Mouse (Mus musculus): ENCODE measurements around the gene Ints11.

Ints11 gene

GRCm38 (mm10) chr4:155869317-155870033 lies at the start of gene Ints11, which contains the start of gene Cptp:
Gene Ints11 (plus strand): TSS chr4:155869546.
Gene Cptp (minus strand): TSS chr4:155869440.
- peak; percentile 95 for DNase-seq (ENCODE audit: low read depth)

GRCm38 (mm10) chr4:155821025-155821424 lies 48.3 kb upstream of the Ints11 start:
- DNase-seq (ENCODE audit: low read depth), result peak; percentile 65

GRCm38 (mm10) chr4:155823443-155823842 lies 45.9 kb upstream of the Ints11 start:
- DNase-seq (ENCODE audit: low read depth), result no peak

GRCm38 (mm10) chr4:155829866-155830265 lies 39.5 kb upstream of the Ints11 start:
- no peak for DNase-seq (ENCODE audit: low read depth)

- DNase-seq (ENCODE audit: low read depth), result peak; percentile 37
Measured at GRCm38 (mm10) chr4:155830596-155830995, 38.8 kb upstream of the Ints11 start.

GRCm38 (mm10) chr4:155831205-155831766 lies 38.1 kb upstream of the Ints11 start, which contains the start of gene Aurkaip1:
Gene Aurkaip1 (plus strand): TSS chr4:155831272.
- peak; percentile 91 for DNase-seq (ENCODE audit: low read depth)

GRCm38 (mm10) chr4:155831831-155832230 lies 37.5 kb upstream of the Ints11 start:
- DNase-seq (ENCODE audit: low read depth), result no peak

GRCm38 (mm10) chr4:155832321-155832720 lies 37.0 kb upstream of the Ints11 start:
- no peak for DNase-seq (ENCODE audit: low read depth)

- DNase-seq (ENCODE audit: low read depth), result no peak
Measured at GRCm38 (mm10) chr4:155833234-155833633, 36.1 kb upstream of the Ints11 start.

GRCm38 (mm10) chr4:155833836-155834235 lies 35.5 kb upstream of the Ints11 start:
- peak; percentile 82 for DNase-seq (ENCODE audit: low read depth)

GRCm38 (mm10) chr4:155837404-155838010 lies 31.8 kb upstream of the Ints11 start:
- DNase-seq (ENCODE audit: low read depth), result no peak

GRCm38 (mm10) chr4:155838187-155839153 lies 30.9 kb upstream of the Ints11 start:
- DNase-seq (ENCODE audit: low read depth), result no peak

- no peak for DNase-seq (ENCODE audit: low read depth)
Measured at GRCm38 (mm10) chr4:155839483-155839910, 29.8 kb upstream of the Ints11 start, which contains the start of gene Mxra8. Gene Mxra8 (plus strand): TSS chr4:155839680.

GRCm38 (mm10) chr4:155840076-155841002 lies 29.0 kb upstream of the Ints11 start:
- DNase-seq (ENCODE audit: low read depth), result peak; percentile 46

GRCm38 (mm10) chr4:155841003-155841454 lies 28.3 kb upstream of the Ints11 start:
- DNase-seq (ENCODE audit: low read depth), result peak; percentile 86

- peak; percentile 26 for DNase-seq (ENCODE audit: low read depth)
Measured at GRCm38 (mm10) chr4:155841651-155842270, 27.6 kb upstream of the Ints11 start.

GRCm38 (mm10) chr4:155843231-155843630 lies 26.1 kb upstream of the Ints11 start:
- no peak for DNase-seq (ENCODE audit: low read depth)

GRCm38 (mm10) chr4:155846871-155847578 lies 22.3 kb upstream of the Ints11 start, which contains the start of gene Dvl1:
Gene Dvl1 (plus strand): TSS chr4:155847402.
- peak; percentile 96 for DNase-seq (ENCODE audit: low read depth)

Data from naive thymus-derived CD4-positive, alpha-beta T cell, adult 2 months (primary cell).